Mouse (Mus musculus) CD8-positive naive resting alpha-beta T cell, adult 57 days (primary cell): ENCODE measurements around the gene Trim68. TPM values are rescaled to one million over a fixed set of nuclear protein-coding genes. Genes with fewer than 3 reads are reported as not detected.

ENCODE experiments used
- total RNA-seq: library from RNA; stranded (reverse); gene quantifications from one replicate; pipeline ENCODE4 v1.2.4, GENCODE M21; 2023

Trim68 gene
- total RNA-seq = 14.1 TPM

DNA sequence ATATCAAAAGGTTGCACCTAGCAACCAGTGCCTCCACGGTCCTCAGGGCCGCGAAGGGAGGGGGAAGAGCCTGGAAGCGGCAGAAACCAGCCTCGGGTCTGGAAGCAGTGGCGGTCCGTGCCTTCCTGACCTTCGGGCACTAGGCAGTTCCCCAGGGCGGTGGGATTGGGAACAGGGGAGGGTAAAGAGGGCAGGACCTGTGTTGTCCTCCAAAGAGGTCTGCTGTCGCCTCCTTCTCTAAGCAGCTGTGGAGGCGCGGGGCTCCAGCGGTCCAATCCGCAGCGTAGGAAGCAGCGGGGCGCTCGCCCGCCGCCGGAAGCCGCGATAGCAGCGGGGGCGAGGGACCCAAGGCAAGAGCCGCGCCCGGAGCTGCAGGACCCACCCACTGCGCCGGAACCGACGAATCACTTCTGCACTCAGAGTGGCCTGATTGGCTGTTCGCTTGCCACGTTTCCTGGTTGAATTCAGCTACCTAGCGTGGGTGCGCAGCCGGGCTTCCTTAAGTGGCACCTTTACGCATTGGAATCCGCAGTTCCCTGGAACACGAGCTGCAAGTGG is at the start of gene Trim68:
Gene Trim68 (minus strand): TSS at position 384 of the 558 bp plus-strand sequence.

DNA sequence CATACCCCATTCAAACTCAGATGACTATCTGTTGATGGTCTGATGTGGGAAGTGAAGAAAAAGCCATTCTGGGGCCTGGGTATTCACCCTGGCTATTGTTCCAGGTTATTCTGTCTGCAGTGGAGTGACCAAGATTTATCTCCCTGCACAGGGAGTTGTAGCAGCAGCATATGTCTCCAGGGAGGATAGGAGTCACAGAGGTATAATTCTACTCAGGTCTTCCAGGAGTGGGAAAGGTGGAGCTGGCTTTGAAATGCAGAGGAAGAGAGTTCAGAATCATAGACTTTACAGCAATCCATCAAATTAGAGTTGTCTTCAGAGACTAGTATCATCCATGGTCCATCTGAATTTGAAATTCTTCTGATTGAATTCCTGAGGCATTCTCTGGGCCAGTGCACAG is 40.3 kb upstream of the Trim68 start, which contains the start of gene Olfr559:
Gene Olfr559 (minus strand): TSS at position 101 of the 400 bp plus-strand sequence.

DNA sequence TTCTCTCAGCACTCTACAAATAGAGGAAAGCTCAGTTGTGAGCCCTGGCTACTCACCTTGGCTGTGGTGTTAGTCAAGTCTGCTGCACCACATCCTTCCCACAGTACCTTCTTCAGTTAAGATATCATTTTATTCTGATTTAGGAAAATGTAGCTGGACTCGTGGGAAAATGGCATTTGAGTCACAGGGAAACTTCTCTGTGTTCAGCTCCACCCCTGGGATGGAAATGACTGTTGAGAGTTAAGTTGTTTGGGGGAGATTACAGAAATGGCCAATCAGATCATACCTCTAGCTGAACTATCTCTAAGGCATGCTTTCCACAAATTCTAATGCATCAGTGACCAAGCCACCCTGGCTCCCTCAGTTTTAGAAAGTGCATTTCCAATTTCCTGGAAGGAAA is 31.8 kb upstream of the Trim68 start, which contains the start of gene Olfr33:
Gene Olfr33 (minus strand): TSS at position 101 of the 400 bp plus-strand sequence.

DNA sequence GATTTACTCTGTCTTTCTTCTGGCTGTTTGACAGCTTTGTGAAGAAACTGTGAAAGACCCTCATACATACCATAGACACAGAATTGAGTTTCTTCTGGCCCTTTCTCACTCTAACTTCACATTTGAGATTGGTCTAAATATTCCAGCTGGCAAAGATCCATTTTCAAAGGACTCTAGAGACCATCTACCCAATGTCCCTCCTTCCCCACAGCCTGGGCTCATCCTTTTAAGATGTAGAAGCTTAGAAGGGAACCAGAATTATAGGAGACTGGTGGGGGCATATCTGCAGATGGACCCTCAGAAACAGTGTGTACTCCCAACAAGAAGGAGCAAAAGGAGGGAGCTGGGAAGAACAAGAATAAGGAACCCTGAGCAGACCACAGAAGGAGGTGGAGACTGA is 14.8 kb upstream of the Trim68 start, which contains the start of gene Olfr558:
Gene Olfr558 (plus strand): TSS at position 301 of the 400 bp plus-strand sequence.

DNA sequence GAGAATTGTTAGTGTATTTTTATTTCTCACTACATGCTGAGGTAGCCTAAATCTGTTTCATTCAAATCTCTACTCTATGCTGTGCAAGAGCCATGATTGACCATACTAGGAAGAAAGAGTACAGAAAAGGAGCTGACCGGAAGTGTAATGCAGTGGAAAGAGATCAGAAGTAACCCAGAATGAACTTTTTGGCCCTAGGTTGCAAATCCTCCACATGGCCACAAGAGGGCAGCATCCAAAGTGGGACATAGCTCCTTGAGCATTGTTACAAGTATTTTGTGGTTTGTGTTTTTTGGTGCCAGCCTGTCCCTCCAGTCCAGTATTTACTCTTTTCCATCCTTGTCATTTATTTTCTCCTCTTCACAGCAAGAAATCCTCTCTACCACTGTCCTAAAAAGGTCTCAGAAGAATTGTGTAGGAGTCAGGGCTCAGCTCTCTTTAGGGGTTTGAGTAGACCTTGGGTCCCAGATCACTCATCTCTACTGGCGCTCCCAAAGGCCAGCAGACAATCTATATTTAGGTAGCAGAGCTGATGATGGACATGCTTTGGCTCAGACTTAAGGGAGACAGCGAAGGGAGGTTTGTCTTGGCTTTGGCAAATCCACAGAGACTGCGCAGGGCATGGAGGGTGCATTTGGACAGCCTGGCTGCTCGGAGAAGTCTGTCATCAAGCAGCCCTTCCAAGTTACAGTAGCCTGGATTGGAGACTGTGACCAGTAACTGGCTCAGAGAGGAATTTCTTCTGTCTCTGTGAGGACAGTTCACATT is 8.4 kb upstream of the Trim68 start, which contains the start of gene Olfr557:
Gene Olfr557 (plus strand): TSS at position 553 of the 768 bp plus-strand sequence.

DNA sequence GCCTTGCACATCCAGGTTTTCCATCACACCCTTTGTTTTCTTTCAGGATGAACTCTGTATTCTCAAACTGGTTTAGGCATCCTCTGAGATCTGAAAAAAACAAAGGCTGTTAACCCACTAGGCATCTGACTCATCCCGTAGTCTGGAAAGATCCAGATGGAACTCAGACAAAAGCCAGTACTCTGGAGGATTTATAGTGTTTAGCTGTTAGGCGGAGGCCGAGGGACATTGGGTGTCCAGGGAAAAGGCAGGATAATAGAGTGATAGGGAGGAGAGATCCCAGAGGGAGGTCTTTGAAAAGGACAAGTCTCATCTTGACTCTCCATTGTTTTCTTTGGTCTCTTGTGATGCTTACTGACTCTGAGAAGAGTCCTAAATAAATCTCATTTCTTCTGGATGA is 22.5 kb downstream of the Trim68 start, which contains the start of gene Olfr556:
Gene Olfr556 (plus strand): TSS at position 301 of the 400 bp plus-strand sequence.

DNA sequence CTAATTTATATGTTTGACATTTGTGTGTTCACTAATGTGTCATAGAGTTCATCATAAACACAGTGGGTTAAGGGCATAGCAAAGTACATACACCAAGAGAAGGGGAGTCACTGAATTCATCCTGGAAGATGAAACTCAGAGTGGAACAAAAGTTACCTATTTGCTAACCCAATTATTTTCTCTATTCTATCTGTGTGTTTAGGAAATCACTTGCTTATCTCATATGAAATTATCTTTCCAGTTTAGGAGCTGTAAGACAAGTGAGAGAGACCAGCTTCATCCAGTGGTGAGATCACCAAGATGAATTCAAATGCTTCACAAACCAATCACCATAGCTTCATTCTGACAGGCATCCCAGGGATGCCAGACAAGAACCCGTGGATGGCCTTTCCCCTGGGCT is 28.6 kb downstream of the Trim68 start, which contains the start of gene Olfr555:
Gene Olfr555 (plus strand): TSS at position 301 of the 400 bp plus-strand sequence.

DNA sequence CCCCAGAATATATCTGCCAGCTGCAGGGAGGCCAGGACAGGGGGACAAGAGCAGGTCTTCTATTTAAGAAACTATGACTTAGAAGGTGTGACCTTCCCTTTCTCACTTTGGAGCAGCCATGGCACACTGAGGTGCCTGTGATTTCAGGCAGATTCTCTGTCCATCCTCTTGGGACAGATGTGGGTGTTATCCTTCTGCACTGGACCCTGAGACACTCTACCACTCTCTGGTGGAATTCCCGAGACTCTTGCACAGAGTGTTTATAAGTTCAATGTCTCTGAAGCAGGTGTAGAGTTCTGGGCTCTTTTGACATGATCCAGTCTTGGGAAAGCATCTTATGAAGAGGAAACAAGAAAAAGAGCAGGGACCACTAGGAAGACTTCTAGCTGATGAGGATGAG is 49.0 kb downstream of the Trim68 start, which contains the start of gene Olfr554:
Gene Olfr554 (plus strand): TSS at position 301 of the 400 bp plus-strand sequence.

Other genes starting within 250 kb of the Trim68 start
- gene Rrm1, start 245.6 kb downstream of the Trim68 start, total RNA-seq = 34.5 TPM
- not detected for gene Olfr543, start 205.6 kb downstream of the Trim68 start, total RNA-seq
- gene Olfr544, start 199.0 kb downstream of the Trim68 start, total RNA-seq = not detected
- gene Olfr545, start 187.8 kb downstream of the Trim68 start, total RNA-seq = not detected
- not detected for gene Olfr547, start 152.6 kb downstream of the Trim68 start, total RNA-seq
- not detected for gene Olfr548-ps1, start 146.4 kb downstream of the Trim68 start, total RNA-seq
- not detected for gene Olfr549, start 137.5 kb downstream of the Trim68 start, total RNA-seq
- gene Trim21, start 121.8 kb downstream of the Trim68 start, total RNA-seq = 43.3 TPM
- gene Olfr550, start 115.9 kb downstream of the Trim68 start, total RNA-seq = not detected
- not detected for gene Olfr551, start 95.4 kb downstream of the Trim68 start, total RNA-seq
- not detected for gene Olfr552, start 89.6 kb downstream of the Trim68 start, total RNA-seq
- not detected for gene Olfr553, start 69.1 kb downstream of the Trim68 start, total RNA-seq
- not detected for gene Olfr554, start 48.9 kb downstream of the Trim68 start, total RNA-seq
- not detected for gene Olfr555, start 28.5 kb downstream of the Trim68 start, total RNA-seq
- not detected for gene Olfr556, start 22.4 kb downstream of the Trim68 start, total RNA-seq
- not detected for gene Olfr557, start 8.6 kb upstream of the Trim68 start, total RNA-seq
- gene Olfr558, start 14.9 kb upstream of the Trim68 start, total RNA-seq = not detected
- gene Olfr33, start 31.7 kb upstream of the Trim68 start, total RNA-seq = not detected
- not detected for gene Olfr559, start 40.2 kb upstream of the Trim68 start, total RNA-seq
- gene Olfr560, start 72.0 kb upstream of the Trim68 start, total RNA-seq = not detected
- not detected for gene Olfr78, start 72.1 kb upstream of the Trim68 start, total RNA-seq
- not detected for gene Olfr561, start 83.9 kb upstream of the Trim68 start, total RNA-seq
- gene Olfr564, start 116.2 kb upstream of the Trim68 start, total RNA-seq = not detected
- not detected for gene Olfr566, start 171.4 kb upstream of the Trim68 start, total RNA-seq
- gene Olfr568, start 189.8 kb upstream of the Trim68 start, total RNA-seq = not detected
- gene Olfr569, start 203.6 kb upstream of the Trim68 start, total RNA-seq = not detected
- not detected for gene Olfr570, start 207.2 kb upstream of the Trim68 start, total RNA-seq
- not detected for gene Olfr571, start 230.2 kb upstream of the Trim68 start, total RNA-seq
- not detected for gene Olfr572, start 237.1 kb upstream of the Trim68 start, total RNA-seq